Mouse (Mus musculus): ENCODE measurements around the gene Midn.

DNA sequence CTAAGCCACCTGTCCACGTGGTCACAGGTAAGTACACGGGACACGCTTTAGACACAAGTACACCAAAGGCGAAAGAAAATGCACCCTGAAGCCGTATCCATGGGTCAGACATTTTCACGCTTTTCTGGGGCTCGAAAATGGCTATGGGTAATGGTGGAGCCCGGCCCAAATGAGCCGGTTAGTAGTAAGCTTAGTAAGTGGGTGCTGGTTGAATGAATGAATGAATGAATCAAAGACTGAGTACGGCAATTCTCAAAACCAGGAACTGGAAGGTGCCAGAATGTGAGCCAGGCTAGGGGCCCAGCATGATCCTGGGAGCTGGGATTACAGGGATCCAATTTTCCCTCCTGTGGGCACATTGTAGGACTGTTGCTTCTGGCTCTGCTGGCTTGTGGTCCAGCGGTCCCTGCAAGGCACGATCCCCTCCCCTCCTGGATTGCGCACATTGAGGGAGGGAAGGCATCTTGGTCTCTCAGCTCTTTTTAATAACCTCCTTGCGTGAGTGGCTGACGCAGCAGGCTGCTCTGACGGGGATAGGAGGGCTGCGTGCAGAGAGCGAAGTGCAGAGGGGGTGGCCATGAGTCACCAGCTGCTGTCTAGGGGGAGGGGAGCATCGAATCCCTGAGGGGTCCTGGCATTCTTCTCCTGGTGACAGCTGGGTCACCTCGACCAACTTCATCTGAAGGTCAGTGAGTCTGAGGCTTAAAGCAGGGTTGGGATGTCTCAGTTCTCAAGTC lies 17.5 kb downstream of the Midn start, which contains the start of gene Cirbp:
- TF ChIP-seq POLR2A (IDR thresholded peaks at IDR 0.05; ENCODE audit: extremely low read depth, insufficient read depth, low read length) (peak; percentile 54; the same call in 1 of the 2 replicates), CTCF (IDR thresholded peaks at IDR 0.05; ENCODE audit: extremely low read depth, insufficient read depth, low read length) (no peak)
